Mouse (Mus musculus) ES-E14 (cell line): ENCODE measurements at regions not wholly inside any gene's neighbourhood (a gene's known extent, or its start where the extent isn't known, plus 50 kb on each side); places are given as distances from the start of the nearest gene placed in this dataset.

Experiments
- CHD2 ChIP-seq: IDR thresholded peaks from 2 replicates; pipeline ENCODE4 v1.6.1; 2014; ENCODE audit warnings: mild to moderate bottlenecking, low read depth, low read length, inconsistent platforms
- HCFC1 ChIP-seq: IDR thresholded peaks from 2 replicates; pipeline ENCODE4 v1.6.1; 2012; ENCODE audit warnings: low read length, inconsistent platforms, borderline replicate concordance; ENCODE audit not compliant: insufficient read depth
- ZC3H11A ChIP-seq: IDR thresholded peaks from 2 replicates; pipeline ENCODE4 v1.6.1; 2012; ENCODE audit warnings: low read depth, mild to moderate bottlenecking, inconsistent platforms, low read length, borderline replicate concordance
- ZNF384 ChIP-seq: IDR thresholded peaks from 2 replicates; pipeline ENCODE4 v1.6.1; 2012; ENCODE audit warnings: low read depth, low read length, inconsistent platforms

DNA sequence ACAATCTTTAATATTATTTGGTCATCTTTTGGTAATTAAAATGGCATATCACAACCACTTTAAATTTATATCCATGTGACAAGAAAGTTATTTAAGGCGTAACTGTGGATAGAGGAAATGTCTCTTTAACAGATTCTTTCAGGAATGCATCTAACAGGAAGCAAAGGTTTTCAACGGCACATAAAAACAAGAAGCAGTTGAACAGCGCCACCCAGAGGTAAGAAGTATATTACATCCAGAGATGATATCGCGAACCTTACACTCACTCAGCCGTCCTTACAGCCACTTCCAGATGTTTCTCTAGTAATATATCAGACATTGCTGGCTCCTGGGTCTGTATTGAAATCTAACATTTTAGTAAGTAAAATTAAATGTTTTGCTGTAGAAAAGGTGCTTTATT is 70.5 kb upstream of the Hnrnpa3 start:
- no peak for TF ChIP-seq HCFC1
- no peak for TF ChIP-seq ZNF384
- peak; percentile 80 for TF ChIP-seq ZC3H11A
- no peak for TF ChIP-seq CHD2
